Mouse (Mus musculus) thymus, postnatal 10 days (tissue): ENCODE measurements around the gene Vstm4.

Experiments
- DNase-seq, 2 experiments: peaks; one replicate each; pipeline ENCODE4 v3.0.0; 2021; ENCODE audit warnings: low spot score in 2 of 2

The Vstm4 gene

DNA sequence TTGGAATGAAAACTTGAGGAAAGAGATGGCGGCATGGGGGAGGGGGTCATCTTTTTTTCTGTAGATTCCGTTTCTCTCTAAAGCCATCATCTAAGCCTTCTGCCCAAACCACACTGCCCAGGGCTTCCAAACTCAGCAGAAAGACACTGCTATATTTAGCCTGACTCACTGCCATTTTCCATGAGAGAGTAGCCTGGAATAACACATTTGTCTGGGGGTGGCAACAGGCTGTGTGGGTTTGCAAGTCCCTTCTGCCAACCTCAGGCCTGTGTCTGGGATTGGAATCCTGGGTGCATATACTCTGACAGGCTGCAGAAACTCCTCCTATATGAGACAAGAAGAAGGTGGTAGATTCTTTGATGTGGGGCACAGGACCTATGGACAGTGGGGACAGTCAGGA is 91.0 kb downstream of the Vstm4 start:
- no peak for DNase-seq

- DNase-seq = no peak
Observed at GRCm38 (mm10) chr14:32950312-32951301, 94.1 kb downstream of the Vstm4 start.

- no peak for DNase-seq
Observed at GRCm38 (mm10) chr14:32956486-32956885, 99.9 kb downstream of the Vstm4 start.

DNA sequence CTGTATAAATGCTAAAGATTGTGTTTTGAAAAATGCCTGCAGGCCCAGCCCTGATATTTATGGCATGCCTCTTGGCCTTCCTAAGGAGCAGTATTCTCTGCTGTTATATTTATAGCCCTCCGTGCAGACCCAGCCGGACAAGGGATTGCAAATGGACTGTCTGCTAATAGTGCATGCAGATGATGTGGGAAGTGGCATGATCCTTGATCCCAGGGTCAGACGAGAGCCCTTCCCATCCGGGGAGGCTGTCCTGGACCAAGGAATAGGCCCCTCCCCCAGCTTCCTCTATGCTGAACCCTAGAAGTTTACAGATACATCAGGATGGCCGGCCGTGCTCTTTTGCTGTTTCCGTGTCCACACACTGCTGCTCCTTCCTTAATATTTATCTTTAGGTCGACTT is 102.1 kb downstream of the Vstm4 start:
- no peak for DNase-seq

- peak in 1 of 2 experiments; percentile 29 for DNase-seq
Observed at GRCm38 (mm10) chr14:32960481-32960880, 103.9 kb downstream of the Vstm4 start.

DNA sequence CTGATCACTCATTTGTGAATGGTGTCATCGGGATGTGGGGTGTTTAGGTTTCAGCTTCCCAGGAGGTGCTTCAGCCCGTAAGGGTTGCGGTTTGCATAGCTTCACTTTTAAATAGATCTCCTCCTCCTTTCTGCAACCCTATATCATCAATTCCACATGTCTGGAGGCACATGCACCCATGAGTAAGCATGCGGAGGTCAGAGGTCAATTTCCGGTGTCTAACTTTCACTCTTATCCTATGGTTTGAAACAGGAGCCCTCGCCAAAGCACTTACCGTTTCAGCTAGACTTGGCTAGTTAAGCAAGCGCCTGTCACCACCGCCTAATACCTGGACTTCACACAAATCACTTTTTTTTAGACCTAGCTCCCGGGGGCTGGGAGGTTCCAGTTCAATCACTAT is 108.2 kb downstream of the Vstm4 start:
- no peak for DNase-seq

- no peak for DNase-seq
Observed at GRCm38 (mm10) chr14:32970700-32971099, 114.1 kb downstream of the Vstm4 start.

GRCm38 (mm10) chr14:32984176-32984738 is 127.7 kb downstream of the Vstm4 start:
- DNase-seq = no peak

GRCm38 (mm10) chr14:32986659-32987058 is 130.1 kb downstream of the Vstm4 start:
- no peak for DNase-seq
